Mouse (Mus musculus) megakaryocyte, embryonic 14.5 days (primary cell): Measurements from ENCODE around the gene Olfr763.

Source experiments
- FLI1 ChIP-seq: IDR thresholded peaks from 2 replicates; pipeline ENCODE4 v1.6.1; 2012; ENCODE audit warnings: low read length, inconsistent platforms, mixed read lengths
- GATA1 ChIP-seq: IDR thresholded peaks from 3 replicates; pipeline ENCODE4 v1.6.1; 2012; ENCODE audit warnings: mixed read lengths, low read length, inconsistent platforms, borderline replicate concordance

DNA sequence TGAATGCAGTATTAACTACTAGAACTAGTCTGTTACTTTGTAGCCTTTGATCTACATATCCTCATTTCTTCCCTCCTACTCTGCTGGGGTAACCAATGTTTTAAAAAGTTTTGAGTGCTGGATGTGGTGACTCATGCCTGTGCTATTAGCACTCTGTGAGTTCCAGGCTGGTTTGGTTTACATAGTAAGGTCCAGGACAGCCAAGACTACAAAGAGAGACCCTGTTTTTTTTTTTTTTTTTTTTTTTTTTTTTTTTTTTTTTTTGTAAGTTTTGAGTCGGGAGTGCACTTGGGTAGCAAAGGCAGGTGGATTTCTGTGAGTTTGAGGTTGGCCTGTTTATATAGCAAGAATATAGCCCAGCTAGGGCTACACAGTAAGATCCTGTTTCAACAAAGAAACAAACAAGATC lies 42.2 kb upstream of the Olfr763 start:
- TF ChIP-seq GATA1 (no peak), FLI1 (no peak)
